Mouse (Mus musculus) cerebral cortex, adult 2 months (tissue): ENCODE results near the gene Pepd.

Source experiments
- WGBS: fragments of 180-500 bp; shearing (Covaris S2); methylation state at CpG from one replicate; pipeline ENCODE4 v1.1.7; 2018; 5-methylcytosine and 5-hydroxymethylcytosine counted together

Pepd gene

DNA sequence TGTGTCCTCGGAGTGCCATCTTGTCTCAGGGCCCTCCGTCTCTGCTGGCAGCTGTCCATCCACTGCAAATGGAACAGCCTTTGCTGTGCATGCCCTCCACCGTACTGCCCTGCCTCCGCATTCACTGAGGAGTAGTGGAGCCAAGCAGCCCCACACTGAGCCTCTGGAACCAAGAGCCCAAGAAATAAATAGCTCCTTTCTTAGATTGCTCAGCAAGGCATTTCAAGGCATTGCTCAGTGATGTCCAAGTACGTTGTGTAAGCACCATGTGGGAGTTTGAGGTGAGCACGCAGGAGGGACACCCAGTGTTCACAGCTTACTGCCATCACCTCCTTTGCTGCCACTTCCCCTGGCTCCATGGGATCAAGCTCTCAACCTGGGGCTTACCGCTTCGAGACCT lies 20.5 kb downstream of the Pepd start:
- WGBS = 62% methylated on average over 8 of the region's 8 CpGs

- WGBS = 79% methylated on average over 3 of the region's 3 CpGs
Measured at GRCm38 (mm10) chr7:34933142-34933541, 21.0 kb downstream of the Pepd start.

GRCm38 (mm10) chr7:34936347-34936746 lies 24.2 kb downstream of the Pepd start:
- WGBS = 99% methylated on average over 2 of the region's 2 CpGs

DNA sequence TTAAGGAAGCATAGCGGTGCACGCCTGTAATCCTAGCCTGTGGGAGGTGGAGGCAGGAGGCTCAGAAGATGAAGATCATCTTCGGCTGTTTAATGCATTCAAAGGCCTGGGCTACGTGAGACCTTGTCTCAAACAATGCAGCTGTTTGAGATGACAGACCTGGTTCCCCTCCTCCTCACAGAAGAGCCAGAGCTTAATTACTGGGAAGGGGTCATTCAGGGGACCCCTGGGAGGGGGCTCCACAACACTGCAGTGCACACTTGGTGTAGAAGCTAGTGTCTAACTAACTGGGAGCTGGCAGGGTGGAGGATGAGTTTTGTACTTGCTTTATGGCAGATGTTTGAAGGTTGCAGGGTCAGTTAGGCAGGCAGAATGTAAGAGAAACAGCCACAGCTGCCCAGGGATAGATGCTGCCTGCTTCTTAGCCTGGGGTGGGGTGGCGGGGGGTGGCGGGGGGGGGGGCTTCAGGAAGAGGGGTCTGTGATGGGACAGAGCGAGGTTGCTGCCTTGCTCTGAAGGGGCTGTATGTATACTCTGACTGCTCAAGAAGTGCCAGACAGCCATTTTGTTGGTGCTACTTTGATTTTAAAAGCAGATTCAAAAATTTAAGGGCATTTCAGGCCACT lies 26.6 kb downstream of the Pepd start:
- 68% methylated on average over 7 of the region's 7 CpGs for WGBS

- 64% methylated on average over 14 of the region's 14 CpGs for WGBS
Measured at GRCm38 (mm10) chr7:34939262-34939951, 27.2 kb downstream of the Pepd start.

GRCm38 (mm10) chr7:34939952-34940312 lies 27.8 kb downstream of the Pepd start:
- WGBS = 78% methylated on average over 7 of the region's 7 CpGs

- WGBS = 82% methylated on average over 4 of the region's 4 CpGs
Measured at GRCm38 (mm10) chr7:34943581-34944123, 31.5 kb downstream of the Pepd start.

DNA sequence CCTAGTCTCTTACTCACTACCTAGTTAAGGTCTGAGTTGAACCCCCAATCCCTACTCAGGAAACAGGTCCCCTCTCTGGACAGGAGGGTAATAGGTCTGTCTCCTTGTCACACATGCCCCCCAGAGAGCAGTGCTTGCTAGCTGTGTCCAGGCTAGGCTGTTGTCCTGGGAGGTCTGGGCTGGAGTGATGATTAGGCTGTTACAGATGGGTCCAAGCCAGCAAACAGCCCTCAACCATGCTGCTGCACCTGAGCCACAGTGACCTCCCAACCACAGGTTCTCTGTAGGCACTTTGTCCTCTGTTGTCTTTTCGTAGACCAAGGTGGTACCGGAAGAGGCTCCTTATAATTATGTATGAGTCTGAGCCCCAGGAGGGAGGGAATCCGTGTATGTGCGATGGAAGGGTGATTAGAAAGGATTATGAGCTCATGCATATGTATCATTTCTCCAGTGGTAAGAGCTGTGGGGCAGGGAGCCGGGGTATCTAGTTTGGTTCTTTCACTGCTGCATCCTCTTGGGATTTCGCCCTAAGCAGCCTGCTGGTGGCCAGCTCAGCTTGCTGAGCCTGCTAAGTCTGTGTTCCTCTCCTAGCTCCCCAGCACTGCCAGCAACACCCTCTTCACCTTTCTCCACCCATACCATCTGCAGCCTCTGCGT lies 34.2 kb downstream of the Pepd start:
- 75% methylated on average over 7 of the region's 7 CpGs for WGBS

DNA sequence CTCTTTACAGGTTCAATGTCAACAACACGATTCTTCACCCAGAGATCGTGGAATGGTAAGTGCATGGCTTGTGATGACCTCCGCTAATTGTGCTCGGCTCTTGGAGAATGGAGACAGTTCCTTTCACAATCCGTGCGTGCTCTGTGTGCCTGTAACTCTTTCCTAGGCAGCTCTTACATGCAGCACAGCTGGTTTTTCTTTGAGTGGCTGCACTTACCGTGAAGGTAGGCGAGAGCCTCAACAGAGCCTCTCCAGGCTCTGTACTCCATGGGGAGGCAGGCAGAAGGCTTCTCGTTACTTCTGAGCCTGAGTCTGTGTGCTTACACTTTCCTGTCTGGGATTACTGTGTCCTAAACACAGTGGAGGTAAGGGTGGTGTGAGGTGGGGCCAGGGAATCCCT lies 42.4 kb downstream of the Pepd start:
- 92% methylated on average over 9 of the region's 9 CpGs for WGBS

- 75% methylated on average over 3 of the region's 3 CpGs for WGBS
Measured at GRCm38 (mm10) chr7:34955295-34955694, 43.1 kb downstream of the Pepd start.

DNA sequence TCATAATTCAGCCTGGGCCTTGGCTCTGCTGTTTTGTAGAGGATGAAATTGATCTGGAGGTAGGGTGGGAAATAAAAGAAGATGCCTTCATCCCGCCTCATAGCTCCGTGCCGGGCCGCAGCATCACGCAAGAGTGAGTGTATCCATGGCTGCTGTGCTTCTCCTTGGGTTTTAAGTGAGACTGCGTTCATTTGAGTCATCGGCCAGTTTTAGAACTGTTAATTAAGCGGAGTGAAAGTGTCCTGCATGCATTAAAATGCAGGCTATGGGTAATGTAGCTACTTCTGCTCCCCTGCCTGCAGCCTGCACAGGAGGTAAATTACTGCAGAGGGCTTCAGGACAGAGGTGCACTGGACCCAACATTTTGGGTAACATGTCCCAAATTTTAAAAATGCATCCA lies 45.0 kb downstream of the Pepd start:
- whole genome bisulfite sequencing = 73% methylated on average over 8 of the region's 8 CpGs

DNA sequence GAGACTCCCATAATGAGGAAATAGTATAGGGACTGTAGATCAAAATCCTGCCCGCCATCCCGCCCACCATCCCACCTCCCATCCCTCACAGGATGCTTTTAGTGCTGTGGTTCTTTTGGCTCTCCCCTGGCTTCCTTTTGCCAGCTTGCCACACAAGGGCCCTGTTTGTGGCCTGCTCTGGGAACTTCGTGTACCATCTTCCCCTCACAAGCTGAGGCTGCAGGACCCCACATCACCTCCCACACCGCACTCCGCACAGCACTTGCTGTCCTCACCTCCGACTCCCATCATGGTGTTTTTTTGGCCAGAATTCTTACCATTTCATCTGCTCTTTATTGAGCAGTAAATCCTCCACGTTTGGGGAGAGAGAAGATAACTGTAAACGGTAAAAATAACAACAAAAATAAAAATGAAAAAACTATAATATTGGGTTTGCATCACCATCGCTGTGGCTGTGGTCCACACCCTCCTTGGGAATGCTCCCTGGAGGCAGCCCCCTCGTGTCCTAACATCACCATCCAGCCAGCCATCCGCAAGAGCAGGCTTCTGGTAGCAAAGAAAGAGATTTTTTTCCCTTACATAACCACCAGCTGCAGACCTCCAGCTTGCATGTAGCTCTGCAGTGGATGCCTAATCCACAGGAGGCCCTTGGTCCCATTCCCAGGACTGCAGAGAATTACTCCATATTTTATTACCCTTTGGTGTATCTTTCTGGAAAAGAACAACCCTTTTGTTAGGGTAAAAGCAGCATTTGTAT lies 51.9 kb downstream of the Pepd start:
- 45% methylated on average over 11 of the region's 11 CpGs for WGBS

DNA sequence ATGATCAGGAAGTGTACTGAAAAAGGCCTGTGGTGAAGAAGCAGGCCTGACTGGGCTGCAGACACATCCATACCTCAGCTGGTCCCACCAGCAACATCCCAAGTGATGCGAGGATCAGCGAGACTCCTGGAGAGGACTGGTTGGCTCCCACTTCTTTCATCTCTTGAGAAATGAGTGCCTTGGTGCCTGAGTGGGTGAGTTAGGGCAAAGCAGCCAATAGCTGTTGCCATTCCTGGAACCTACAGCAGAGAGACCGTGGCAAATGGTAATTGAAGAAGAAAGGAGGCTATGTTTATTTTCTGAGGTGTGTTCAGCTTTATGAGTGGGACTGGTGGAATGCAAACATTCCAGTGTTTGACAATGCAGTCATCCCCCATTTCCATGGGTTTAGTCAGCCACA lies 55.2 kb downstream of the Pepd start:
- WGBS = 62% methylated on average over 3 of the region's 3 CpGs

DNA sequence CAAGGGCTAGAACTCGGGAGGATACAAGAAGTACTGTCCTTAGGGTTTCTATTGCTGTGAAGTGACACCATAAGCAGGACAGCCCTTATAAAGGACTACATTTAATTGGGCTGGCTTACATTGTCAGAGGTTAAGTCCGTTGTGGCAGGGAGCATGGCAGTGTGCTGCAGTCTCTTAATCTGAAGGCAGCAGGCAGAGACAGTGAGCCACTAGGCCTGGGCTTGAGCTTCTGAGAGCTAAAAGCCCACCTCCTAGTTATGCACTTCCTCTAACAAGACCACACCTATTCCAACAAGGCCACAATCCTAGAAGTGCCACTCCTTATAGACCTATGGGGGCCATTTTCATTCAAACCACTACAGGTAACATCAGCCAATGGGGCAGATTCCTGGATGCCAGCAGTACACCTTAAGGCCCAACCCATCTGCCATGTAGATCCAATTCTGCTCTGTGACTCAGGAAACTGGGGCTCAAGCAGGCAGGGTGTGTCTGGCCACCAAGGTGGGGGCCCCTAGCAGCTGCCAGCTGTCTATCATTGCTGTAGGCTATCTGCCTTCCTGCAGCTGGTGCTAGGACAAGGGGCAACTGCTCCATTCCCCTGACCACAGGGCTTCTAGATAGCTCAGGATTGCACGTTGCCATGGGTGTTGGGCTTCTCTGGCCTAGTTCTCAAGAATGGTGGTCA lies 56.7 kb downstream of the Pepd start:
- WGBS = 86% methylated on average over 3 of the region's 3 CpGs

DNA sequence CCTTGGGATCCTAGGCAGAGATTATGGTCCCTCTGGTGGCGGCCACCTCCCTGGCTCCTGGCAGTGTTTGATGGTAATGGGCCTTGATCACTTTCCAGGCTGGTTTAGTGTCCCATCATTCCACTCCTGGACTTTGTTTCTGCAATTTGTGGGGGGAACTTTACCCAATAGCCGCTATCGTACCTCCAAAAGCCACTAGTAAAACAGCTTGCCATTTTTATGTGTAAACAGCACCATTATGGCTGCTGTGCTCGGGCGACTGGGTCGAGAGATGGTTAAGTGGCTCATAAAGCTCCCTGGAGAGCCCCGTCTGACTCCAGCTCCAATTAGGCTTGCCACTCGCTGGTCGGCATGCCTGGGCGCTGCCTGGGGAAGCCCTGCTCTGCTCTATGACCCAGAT lies 59.6 kb downstream of the Pepd start:
- 89% methylated on average over 10 of the region's 10 CpGs for WGBS

DNA sequence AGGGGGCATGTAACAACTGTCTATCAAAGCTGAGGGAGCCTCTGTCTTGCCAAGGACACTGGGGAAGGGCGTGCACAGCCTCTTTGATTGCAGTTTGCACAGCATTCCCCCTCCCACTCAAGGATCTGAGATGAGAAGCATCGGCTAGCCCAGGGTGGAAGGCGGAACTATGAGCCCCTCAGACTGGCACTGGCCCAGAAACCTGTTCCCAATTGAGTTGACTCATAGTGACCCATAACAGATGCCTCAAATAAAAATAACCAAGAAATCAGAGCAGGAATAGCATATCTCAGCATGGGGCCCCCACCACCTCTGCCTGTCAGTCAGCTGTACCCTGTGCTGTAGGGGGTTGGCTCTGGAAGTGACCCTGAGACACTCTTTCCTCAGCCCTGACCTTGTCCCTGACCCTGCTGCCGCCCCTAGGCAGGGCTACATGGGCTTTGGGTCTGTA lies 60.8 kb downstream of the Pepd start:
- WGBS = 59% methylated on average over 4 of the region's 4 CpGs

GRCm38 (mm10) chr7:34973877-34974276 lies 61.7 kb downstream of the Pepd start:
- WGBS = 86% methylated on average over 3 of the region's 3 CpGs

- WGBS = 91% methylated on average over 12 of the region's 12 CpGs
Measured at GRCm38 (mm10) chr7:34975913-34976312, 63.7 kb downstream of the Pepd start.

DNA sequence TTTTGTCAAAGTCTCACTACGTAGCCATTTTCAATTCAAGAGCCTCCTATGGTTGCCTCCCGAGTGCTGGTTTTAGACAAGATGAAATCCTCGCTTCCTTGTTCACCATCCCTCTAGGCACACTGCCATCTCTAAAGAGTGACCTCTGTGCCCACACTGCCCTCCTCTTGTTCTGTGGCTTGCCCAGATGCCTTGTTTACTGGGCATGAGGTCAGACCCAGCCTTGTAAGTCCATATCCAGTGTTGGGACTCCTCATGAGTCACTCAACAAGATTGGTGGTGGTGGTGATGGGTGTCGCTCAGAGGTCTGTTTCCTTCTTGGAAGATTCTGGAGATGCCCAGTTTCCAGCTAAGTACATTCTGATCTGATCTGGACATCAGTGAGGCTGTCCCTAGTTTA lies 65.2 kb downstream of the Pepd start:
- WGBS = 89% methylated on average over 4 of the region's 4 CpGs

DNA sequence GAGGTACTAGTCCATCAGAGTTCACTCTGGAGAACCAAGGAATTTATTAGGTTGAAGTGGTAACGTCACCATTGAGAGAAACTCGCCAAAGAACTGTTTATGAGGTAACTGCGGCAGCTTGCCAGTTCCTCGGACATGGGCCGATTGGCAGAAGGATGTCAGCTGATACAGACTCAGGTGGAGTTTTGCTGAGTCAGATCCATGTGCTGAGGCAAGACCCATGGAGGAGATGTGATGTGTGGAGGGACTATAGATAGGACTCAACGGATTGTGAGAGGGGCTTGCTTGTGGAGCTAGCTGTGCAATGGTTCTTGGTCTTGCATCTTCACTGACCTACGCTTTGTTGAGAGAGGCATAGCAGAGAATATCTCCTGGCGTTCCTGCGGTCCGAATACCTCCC lies 69.6 kb downstream of the Pepd start:
- WGBS = 95% methylated on average over 10 of the region's 10 CpGs

- WGBS = 77% methylated on average over 2 of the region's 2 CpGs
Measured at GRCm38 (mm10) chr7:34982372-34982771, 70.2 kb downstream of the Pepd start.
